Mouse (Mus musculus) liver, embryonic 14.5 days (tissue): ENCODE results near the gene Sox6. TPM values are rescaled to one million over a fixed set of nuclear protein-coding genes. Genes with fewer than 3 reads are reported as not detected.

Experiments used
- ATAC-seq: fragments of 200-750 bp; cut with Nextera tagmentation; 2 replicates; pipeline ENCODE4 v1.8.0; 2017; ENCODE audit warnings: moderate number of reproducible peaks, mild to moderate bottlenecking, moderate library complexity; ENCODE audit not compliant: insufficient read depth
- DNase-seq, 3 experiments: peaks; one replicate each; pipeline ENCODE4 v3.0.0-alpha.2; 2012 to 2013; ENCODE audit warnings: low read depth in 3 of 3, low spot score in 3 of 3
- H3K27ac ChIP-seq: fragments of 300-500 bp; sonication (generic); 2 replicates; pipeline ENCODE4 v1.5.1; 2014; ENCODE audit warnings: moderate library complexity, mild to moderate bottlenecking, control low read depth, inconsistent platforms
- H3K27me3 ChIP-seq: fragments of 300-500 bp; sonication (generic); 2 replicates; pipeline ENCODE4 v1.6.1; 2014; ENCODE audit warnings: mild to moderate bottlenecking, low read length, moderate library complexity; ENCODE audit not compliant: control insufficient read depth, insufficient read depth
- H3K36me3 ChIP-seq: fragments of 300-500 bp; sonication (generic); replicated peaks from 2 replicates; pipeline ENCODE4 v1.6.1; 2014; ENCODE audit warnings: low read depth; ENCODE audit not compliant: control insufficient read depth, insufficient read depth
- H3K4me1 ChIP-seq, 2 experiments: fragments of 200-500 bp in 1 of 2; fragments of 300-500 bp in 1 of 2; sonication (generic) in 1 of 2; replicated peaks; 2 replicates each; pipeline ENCODE4 v1.6.1; 2012 to 2014; ENCODE audit warnings: antibody characterized with exemption in 1 of 2, inconsistent platforms in 1 of 2, low read length in 1 of 2; ENCODE audit not compliant: control insufficient read depth in 2 of 2, insufficient read depth in 2 of 2
- H3K4me2 ChIP-seq: fragments of 300-500 bp; sonication (generic); 2 replicates; pipeline ENCODE4 v1.6.1; 2014; ENCODE audit warnings: low read depth, mild to moderate bottlenecking, control low read depth, moderate library complexity
- H3K4me3 ChIP-seq, 2 experiments: fragments of 200-500 bp in 1 of 2; fragments of 300-500 bp in 1 of 2; sonication (generic) in 1 of 2; 2 replicates each; pipeline ENCODE4 v1.5.1; 2012 to 2014; ENCODE audit warnings: low read depth in 2 of 2, low read length in 2 of 2, mild to moderate bottlenecking in 2 of 2, control low read depth in 1 of 2, inconsistent platforms in 1 of 2, moderate library complexity in 1 of 2; ENCODE audit not compliant: insufficient read depth in 1 of 2
- H3K9ac ChIP-seq: fragments of 300-500 bp; sonication (generic); replicated peaks from 2 replicates; pipeline ENCODE4 v1.6.1; 2014; ENCODE audit warnings: mild to moderate bottlenecking, control low read depth, moderate library complexity
- H3K9me3 ChIP-seq: fragments of 300-500 bp; sonication (generic); 2 replicates; pipeline ENCODE4 v1.6.1; 2016; ENCODE audit warnings: low read length, mixed read lengths; ENCODE audit not compliant: control insufficient read depth
- CTCF ChIP-seq: IDR thresholded peaks from 2 replicates; pipeline ENCODE4 v1.5.1; 2016; ENCODE audit warnings: antibody characterized with exemption, low read depth, control low read depth
- EP300 ChIP-seq: IDR thresholded peaks from 2 replicates; pipeline ENCODE4 v1.6.1; 2016; ENCODE audit warnings: antibody characterized with exemption, low read depth
- WGBS: fragments of 180-500 bp; shearing (Covaris S2); extraction: QIAGEN DNeasy Blood & Tissue Kit; methylation state at CpG from one replicate; pipeline ENCODE4 v1.1.7; 2014; ENCODE audit not compliant: insufficient replicate concordance; 5-methylcytosine and 5-hydroxymethylcytosine counted together
- polyA plus RNA-seq, 2 experiments: library from polyadenylated mRNA; depleted of rRNA in 1 of 2; stranded (reverse) in 1 of 2; unstranded in 1 of 2; fragments of >200 nt; fragmentation: Nextera tagmentation in 1 of 2; extraction: Ambion mirVana in 1 of 2; gene quantifications; 2 replicates each; pipeline versions ENCODE4 v1.2.1 to v1.2.3; 2012 to 2014

Sox6 gene
- polyA plus RNA-seq, 2 experiments = 15.9 to 64.0 TPM

DNA sequence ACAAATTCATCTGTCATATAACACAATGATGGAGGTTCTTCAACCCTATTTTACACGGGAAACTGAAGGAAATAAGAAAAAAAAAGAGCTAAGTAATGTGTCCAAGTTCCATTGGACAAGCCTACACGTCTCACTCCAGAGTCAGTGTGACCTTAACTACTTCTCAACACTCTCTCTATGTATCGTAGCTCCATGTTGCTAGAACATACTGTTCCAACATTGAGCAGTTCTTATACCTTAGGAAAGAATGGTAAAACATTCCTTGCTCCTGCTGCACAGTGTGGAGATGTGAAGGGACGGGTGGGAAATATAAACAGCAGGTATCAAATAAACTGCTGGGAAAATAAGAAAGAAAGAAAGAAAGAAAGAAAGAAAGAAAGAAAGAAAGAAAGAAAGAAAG, 209.3 kb downstream of the Sox6 start:
- Histone ChIP-seq H3K36me3 (peaks cover 29% of the 10 kb centered on the region), H3K4me1 (peaks cover 46 to 55% of the 10 kb centered on the region in 2 experiments)
- DNase-seq = no peak

DNA sequence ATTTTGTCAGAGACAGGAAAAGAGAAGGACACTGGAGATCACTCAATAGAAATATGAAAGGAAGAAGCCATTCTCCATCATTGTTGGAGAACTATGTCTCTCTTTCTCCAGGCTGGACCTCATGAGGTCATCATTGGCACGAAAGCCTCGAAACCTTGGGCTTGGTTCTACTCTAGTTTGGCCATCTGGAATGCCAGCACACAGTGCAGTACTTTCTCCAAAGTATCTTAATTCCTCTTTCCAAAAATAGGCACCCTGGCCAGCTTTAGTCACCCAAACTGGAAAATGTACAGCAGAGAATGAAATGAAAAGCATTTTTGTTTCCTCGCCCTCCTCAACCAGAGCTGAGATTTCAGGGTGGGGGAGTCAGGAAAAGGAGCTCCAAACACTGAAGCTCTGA, 213.3 kb downstream of the Sox6 start:
- Histone ChIP-seq H3K4me3 (no peak overlapping the region), H3K27ac (no peak overlapping the region), H3K36me3 (peaks cover 37% of the 10 kb centered on the region), H3K4me2 (no peak overlapping the region), H3K27me3 (no peaks in the 10 kb centered on the region), H3K9ac (no peak overlapping the region), H3K4me1 (peaks cover 16 to 18% of the 10 kb centered on the region in 2 experiments), H3K9me3 (no peaks in the 10 kb centered on the region)
- 83% methylated on average over 3 of the region's 3 CpGs for WGBS
- DNase-seq (no peak), ATAC-seq (no peak)
- TF ChIP-seq EP300 (no peak), CTCF (no peak)

More for the DNA sequence above, 209.3 kb downstream of the Sox6 start:
- 76% methylated on average over 4 of the region's 4 CpGs for WGBS
- no peaks in the 10 kb centered on the region for H3K9me3 ChIP-seq
- H3K27ac ChIP-seq = no peak overlapping the region
- H3K9ac ChIP-seq = 0 out of 2 replicates have a peak overlapping the region, but pooled peaks have one; percentile 31
- H3K4me3 ChIP-seq = no peak overlapping the region
- no peak for ATAC-seq
- H3K4me2 ChIP-seq = no peak overlapping the region
- no peak for TF ChIP-seq CTCF
- no peak for TF ChIP-seq EP300
- no peaks in the 10 kb centered on the region for H3K27me3 ChIP-seq

DNA sequence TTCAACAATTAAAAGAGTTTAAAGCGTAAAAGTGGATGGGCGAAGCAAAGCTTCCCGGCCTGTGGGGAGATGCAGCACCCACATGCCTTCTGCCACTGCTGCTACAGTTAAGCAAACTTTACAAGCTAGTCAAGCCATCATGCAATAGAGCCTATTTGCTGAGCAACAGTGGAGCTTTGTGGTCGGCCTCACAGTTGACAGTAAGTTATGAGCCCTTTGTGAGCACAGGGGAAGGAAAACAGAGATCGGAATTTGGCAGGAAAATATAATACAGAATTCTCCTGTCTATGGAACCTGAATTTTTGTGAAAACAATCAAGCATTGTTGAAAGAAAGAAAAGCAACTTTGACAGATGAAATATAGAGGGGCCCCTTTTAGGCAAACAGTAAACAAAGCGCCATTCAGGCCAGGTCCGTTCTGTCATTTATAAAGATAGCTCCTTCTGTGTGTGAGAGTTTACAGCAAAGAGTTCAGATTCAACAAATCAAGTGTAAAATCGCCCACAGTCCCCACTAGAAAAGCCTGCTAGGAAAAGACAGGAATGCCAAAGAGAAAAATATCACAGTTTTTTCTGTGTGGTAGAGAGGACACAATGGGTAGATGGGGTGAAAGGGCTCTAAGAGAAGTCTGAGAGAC, 213.9 kb downstream of the Sox6 start:
- no peaks in the 10 kb centered on the region for H3K27me3 ChIP-seq
- H3K4me2 ChIP-seq = no peak overlapping the region
- WGBS = 74% methylated on average over 8 of the region's 8 CpGs
- peaks cover 32% of the 10 kb centered on the region for H3K36me3 ChIP-seq
- DNase-seq (no peak), ATAC-seq (no peak)
- no peak overlapping the region for H3K27ac ChIP-seq
- H3K9me3 ChIP-seq = no peaks in the 10 kb centered on the region
- no peak overlapping the region for H3K4me3 ChIP-seq
- peaks cover 10 to 12% of the 10 kb centered on the region in 2 experiments for H3K4me1 ChIP-seq
- H3K9ac ChIP-seq = no peak overlapping the region
- TF ChIP-seq CTCF = no peak
- no peak for TF ChIP-seq EP300

DNA sequence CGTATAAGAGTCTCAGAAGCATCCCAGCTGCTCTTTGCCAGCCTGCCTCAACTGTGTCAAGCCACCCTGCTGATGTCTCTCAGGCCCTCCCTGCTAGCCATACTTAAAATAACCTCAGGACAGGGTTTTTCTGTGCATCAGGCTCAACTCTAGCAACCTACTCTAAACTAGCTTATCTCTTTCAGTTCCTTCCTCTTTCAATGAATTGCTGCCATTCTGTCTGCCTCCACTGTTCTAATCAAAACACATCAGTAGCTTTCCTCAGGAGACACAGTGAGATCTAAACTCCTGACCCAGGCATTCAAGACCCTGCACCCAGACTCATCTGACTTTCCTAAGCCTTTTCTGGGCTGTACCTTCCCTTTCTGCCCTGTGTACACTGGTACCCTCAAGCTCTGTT, 219.5 kb downstream of the Sox6 start:
- Histone ChIP-seq H3K4me2 (no peak overlapping the region), H3K4me3 (no peak overlapping the region), H3K27ac (no peak overlapping the region), H3K9ac (no peak overlapping the region), H3K4me1 (no peaks in the 10 kb centered on the region), H3K27me3 (no peaks in the 10 kb centered on the region), H3K9me3 (no peaks in the 10 kb centered on the region), H3K36me3 (peaks cover 15% of the 10 kb centered on the region)
- DNase-seq (no peak), ATAC-seq (no peak)
- 23% methylated on average over 1 of the region's 1 CpGs for WGBS
- TF ChIP-seq EP300 (no peak), CTCF (no peak)

DNA sequence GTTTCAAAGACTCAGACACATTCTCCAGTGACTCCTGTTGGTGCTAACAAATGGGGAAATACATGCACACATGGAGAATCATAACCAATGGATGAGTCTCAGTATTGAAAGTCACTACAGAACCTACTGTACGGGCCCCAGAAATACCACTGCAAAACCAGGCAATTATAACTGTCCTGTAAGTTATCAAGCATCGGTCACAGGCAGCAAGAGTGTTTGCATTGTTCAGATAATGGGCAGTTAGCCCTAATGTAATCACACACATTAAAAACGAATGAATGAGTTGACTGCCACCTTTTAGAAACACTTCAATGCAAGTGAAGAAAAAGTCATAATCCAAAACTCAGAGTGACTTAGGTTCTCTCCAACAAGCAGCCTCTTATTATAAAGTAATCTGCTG, 235.3 kb downstream of the Sox6 start:
- Histone ChIP-seq H3K36me3 (peaks cover 29% of the 10 kb centered on the region), H3K27ac (no peak overlapping the region), H3K9ac (no peak overlapping the region), H3K4me3 (no peak overlapping the region), H3K27me3 (no peaks in the 10 kb centered on the region), H3K4me1 (peaks cover 9 to 16% of the 10 kb centered on the region in 2 experiments; a peak in 3 of 4 replicates), H3K9me3 (no peaks in the 10 kb centered on the region), H3K4me2 (peak overlapping the region; percentile 21; the same call in 1 of the 2 replicates)
- TF ChIP-seq EP300 (peak; percentile 84), CTCF (no peak)
- WGBS = 11% methylated on average over 3 of the region's 3 CpGs
- ATAC-seq (peak; percentile 71), DNase-seq (peak in 2 of 3 experiments; percentile 24)
